Mouse (Mus musculus) olfactory bulb, adult 2 months (tissue): Measurements from ENCODE around the gene Nod1.

Source experiments
- CTCF ChIP-seq: fragments of 200-500 bp; IDR thresholded peaks from 2 replicates; pipeline ENCODE4 v1.5.1; 2012; ENCODE audit warnings: low read depth, mild to moderate bottlenecking, low read length, moderate library complexity; ENCODE audit not compliant: insufficient read depth
- POLR2A ChIP-seq: fragments of 200-500 bp; IDR thresholded peaks from 2 replicates; pipeline ENCODE4 v1.6.1; 2012; ENCODE audit warnings: mild to moderate bottlenecking, low read depth, low read length, moderate library complexity; ENCODE audit not compliant: insufficient read depth

DNA sequence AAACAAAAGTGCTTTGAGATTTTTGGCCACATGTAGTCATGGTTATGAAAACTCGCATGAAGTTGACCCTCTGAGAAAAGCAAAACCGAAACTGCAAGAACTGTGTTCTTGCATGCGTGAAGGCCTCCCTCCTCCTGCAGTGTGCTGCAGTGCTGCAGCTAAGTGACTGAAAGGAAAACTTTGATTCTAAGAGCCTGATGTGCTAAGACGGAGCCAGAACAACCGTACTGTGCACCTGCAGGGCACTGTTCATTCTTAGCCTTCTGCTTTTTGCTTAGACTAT, 458 bp upstream of the Nod1 start:
- TF ChIP-seq CTCF = no peak
- TF ChIP-seq POLR2A = no peak
